Mouse (Mus musculus) urinary bladder, postnatal 10 days (tissue): ENCODE measurements around the gene Itga5.
"Not testable (repeated sequence)": the region's sequence is repeated elsewhere in the genome, so short reads cannot be mapped to it uniquely, and the experiment has no call there.

Source experiments
- DNase-seq: peaks from one replicate; pipeline ENCODE4 v3.0.0; 2022; ENCODE audit warnings: low spot score

Gene Itga5

DNA sequence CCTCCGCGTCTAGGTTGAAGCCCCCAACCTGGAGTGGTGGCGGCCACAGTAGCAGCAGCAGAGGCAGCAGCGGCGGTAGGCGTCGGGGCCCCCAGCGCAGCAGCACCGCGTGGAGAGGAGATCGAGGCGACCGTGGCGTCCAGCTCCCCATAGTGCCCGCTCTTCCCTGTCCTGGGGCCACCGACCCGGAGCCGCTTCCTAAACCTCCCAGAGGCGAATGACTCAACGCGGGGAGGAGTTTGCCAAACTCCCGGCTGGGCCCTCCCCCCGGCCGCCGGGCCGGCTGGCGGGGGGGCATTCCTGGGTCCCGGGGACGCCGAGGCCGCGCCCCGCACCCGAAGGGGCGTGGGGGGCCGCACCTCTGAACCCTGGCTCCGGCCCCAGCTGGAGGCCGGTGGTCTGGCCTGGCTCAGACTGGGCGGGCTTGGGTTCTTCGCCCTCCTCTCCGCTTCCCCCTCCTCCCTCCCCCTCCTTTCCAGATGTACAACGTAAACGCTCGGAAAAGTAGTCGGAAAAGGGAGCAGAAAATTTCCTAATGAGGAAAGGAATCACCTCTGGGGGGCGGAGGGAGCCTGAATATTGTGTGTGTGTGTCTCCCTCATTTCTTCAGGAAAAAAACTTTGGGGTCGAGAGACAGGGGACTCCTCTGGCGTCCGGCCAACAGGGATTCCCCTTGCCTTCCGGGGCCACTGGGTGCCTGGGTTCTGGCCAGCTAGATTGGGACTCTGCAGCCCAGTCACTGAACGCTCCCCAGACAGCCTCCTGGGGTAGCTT lies at the start of gene Itga5:
Itga5 (minus strand) TSS at position 388 of the 774 bp plus-strand sequence.
- no peak for DNase-seq

DNA sequence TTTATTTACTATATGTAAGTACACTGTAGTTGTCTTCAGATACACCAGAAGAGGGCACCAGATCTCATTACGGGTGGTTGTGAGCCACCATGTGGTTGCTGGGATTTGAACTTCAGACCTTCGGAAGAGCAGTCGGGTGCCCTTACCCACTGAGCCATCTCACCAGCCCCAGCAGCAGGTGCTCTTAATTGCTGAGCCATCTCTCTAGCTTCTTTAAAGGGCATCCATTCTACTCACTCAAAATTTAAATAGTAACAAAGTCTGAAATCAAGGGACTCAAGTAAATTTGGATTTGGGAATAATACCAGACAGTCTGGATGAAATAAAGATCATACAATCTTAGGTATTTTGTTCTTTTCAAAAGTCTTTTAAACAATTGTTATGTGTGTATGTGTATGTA lies 39.0 kb upstream of the Itga5 start:
- DNase-seq: not testable (repeated sequence)

DNA sequence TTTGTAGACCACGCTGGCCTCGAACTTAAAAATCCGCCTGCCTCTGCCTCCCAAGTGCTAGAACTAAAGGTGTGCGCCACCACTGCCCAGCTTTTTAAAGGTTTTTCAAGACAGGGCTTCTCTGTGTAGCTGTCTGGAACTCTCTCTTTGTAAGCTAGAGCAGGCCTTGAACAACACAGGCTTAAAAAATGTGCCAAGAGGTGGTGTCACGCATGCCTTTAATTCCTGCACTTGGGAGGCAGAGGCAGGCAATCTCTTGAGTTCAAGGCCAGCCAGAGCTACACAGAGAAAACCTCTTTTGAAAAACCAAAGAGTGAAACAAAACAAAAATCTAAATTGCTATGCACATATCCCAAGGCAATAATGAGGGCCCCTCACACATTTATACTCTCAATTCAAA lies 34.8 kb upstream of the Itga5 start:
- DNase-seq: no peak

DNA sequence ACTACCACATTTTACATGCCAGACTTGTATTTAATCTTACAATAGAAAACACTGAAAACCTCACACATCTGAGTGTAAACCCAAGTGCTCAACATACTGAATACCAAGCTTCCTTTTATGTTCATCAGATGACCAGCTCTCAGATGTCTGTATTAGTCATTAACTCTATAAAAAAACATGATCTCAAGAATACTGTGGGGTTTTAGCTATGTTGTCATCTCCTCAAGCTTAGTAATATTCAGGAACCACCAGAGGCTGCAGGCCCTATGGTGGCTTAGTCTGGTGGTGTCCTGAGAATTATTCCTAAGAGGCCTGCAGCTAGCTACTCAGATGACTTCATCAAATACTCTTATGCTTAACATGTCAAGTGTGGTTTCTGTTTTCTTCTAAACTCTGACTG lies 27.0 kb upstream of the Itga5 start:
- DNase-seq: no peak

DNA sequence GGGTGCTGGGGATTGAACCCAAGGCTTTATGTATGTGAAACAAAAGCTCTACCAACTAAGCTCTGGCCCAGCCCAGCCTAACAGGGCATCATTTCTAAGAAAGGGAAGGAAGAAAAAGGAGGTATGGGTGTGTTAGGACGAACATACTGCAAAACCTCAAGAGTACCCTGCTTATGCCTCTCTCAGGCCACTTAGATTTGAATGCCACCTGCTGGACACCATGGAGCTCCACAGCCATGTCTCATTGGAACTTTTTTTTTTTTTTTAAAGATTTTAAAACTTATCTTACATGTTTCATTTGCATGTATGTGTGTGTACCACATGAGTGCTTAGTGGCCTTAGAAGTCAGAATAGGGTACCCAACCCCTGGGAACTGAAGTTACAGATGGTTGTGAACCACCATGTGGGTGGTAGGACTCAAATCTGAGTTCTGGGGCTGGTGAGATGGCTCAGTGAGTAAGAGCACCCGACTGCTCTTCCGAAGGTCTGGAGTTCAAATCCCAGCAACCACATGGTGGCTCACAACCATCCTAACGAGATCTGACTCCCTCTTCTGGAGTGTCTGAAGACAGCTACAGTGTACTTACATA lies 22.1 kb upstream of the Itga5 start:
- no peak for DNase-seq

DNA sequence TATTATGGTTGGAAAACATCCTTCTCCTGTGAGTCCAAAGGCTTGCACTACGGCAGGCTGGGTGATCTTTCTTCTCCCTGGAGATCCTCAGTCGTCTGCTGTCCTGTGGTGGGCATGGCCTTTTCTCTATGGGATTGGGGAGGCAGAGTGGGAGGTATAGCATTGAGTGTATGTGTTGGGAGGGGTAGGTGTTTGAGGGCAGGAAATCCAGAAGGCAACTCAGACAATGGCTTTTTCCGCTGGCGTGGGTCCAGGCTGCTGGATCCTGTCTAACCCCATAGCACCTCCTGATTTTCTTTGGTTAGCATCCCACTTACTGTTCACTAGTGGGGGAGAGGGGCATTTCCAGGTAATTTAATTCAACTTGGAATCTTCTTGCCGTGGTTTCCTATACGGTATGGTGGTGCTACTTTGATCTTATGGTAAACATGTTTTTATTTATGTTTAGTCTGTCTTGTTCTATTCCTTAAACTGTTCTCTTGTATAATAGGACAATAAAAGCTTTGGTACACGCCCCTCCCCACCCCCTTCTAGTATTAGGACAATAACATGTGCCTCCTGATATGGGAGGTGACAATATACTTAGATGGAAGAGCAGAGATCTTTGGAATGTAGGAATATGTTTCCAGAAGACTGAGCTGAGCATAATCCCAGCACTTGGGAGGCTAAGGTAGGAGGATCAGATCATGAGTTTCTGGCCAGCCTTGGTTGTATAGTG lies 17.4 kb upstream of the Itga5 start:
- DNase-seq: no peak

DNA sequence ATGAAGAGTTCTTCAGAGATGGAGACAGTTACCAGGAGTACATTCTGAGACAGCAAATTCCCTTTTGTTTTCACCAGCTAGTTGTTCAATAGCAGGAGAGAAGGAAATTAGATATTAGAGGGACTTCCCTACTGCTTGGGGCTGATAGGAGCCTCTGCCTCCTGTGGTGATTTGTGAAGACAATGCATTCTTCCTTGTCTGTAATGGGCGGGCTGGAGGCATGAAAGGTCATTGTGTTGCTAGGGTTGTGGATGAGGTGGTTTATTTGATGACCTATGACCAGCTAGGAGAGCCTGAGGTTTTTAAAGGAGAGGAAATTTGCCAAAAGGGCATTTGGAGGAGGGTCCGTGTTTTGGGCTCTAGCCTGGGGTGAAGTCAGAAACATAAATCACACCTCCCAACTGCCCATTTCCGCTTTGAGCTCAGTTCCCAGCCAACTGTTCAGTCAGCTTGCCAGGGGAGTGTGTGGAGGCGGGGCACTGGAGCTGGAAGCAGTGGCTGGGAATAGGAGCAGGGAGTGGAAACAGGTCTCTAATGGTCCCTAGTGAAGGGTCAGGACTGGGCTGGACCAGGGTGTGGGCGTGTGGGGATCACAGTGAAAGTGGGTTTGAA lies 16.3 kb upstream of the Itga5 start:
- no peak for DNase-seq

DNA sequence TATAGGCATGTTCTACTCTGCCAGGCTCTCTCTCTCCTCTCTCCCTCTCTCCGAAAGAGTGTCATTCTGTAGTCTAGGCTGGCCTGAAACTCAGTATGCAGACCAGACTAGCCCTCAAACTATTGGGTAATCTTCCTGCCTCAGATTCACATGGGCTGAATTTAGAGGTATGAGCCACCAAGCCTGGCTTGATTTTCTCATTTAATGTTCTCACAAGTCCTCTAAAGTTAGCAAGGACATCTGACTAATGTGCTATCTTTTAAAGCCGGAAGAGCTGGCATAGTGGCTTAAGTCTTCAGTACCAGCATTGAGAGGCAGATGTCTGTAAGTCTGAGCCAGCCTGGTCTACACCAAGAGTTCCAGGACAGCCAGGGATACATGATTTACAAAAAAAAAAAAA lies 15.5 kb upstream of the Itga5 start:
- DNase-seq: no peak

DNA sequence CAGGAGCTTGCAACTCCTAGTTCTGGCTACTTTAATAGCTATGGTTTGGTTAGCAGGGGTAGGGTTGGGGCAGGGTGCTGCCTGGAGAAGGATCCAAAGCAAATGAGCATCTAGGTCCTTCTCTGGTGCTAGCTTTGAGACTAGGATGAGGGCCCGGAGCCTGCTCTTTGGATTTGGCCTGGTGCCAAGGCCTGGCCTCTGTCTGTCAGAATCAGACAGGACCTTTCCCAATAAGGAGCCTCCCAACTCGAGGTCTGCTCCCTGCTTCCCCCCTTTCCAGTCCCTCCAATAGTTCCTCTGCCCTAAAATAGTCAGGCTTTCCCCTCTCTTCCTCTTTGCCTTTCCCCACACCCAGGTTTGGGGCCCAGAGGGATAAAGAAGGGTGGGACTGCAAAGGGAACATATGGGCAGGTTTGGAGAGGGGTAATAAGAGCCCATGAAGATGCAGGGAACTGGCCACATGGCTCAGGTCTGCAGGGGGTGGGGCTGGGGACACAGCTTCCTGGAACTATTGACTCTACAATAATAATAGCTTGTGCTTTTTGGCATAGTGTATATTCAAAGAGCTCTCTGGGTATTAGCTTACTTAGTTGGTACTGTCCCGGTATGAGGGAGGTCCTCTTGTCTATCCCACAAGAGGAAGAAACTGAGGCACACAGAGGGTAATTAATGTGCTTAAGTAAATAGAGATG lies 12.2 kb upstream of the Itga5 start:
- no peak for DNase-seq

DNA sequence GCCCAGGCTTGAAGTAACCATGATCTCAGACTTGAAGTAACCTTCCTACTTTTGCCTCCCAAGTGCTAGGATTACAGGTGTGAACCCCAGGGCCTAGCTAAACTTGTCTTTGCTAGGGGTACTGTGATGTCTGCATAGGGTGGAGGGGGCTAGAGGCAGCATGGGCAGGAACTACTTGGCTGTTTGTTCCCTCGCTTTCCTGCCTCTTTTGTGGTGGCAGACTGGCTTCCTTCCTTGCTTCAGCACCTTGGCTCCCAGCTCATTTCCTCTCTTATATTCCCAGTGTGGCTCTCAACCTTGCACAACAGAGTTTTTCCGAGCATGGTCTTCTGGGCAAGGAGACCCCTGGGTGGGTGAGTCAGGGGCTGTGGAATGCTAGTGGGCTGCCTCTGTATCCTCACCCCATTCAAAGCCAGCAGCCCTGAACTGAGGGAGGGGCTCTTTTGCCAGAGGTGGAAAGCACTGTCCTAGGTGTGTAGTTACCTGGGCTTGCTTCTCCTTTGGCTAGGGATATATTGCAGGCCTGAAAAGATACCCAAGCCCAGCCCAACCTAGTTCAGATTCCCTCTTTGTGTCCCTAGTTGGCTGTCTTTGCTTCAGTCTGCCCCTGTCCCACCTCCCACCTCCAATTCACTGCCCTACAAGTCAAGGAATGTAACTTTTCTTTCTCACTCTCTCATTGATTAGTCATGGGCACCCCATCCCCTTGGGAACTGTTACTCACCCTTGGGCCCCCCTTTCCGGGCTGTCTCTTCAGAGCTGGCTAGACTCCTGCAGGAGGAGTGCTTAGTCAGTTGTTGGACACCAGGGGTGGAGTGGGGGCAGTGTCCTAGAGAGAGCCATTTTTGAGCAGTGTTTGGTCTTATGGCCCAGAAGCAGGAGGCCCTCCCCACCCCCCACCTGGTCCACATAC lies 11.4 kb upstream of the Itga5 start:
- DNase-seq: no peak

DNA sequence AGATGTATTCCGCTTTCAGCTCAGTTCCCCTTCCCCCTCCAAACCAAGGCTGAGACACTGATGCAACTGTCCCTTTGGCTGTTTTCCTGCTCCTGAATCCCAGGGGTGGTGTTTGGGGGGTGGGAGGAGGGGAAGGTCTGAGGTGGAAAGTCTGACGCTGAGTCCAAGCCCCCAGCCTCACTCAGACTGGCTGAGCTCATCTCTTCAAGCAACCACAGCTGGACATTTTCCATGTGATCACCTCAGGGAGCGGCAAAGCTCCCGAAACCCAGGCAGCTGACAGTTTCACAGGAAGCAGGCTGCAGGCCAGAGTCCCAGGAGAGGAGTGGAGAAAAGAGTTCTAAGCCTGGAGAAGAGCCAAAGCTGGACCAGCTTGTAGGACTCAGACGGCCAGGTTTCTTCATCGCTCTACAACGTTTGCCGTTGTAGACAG lies 10.3 kb upstream of the Itga5 start:
- DNase-seq: no peak

DNA sequence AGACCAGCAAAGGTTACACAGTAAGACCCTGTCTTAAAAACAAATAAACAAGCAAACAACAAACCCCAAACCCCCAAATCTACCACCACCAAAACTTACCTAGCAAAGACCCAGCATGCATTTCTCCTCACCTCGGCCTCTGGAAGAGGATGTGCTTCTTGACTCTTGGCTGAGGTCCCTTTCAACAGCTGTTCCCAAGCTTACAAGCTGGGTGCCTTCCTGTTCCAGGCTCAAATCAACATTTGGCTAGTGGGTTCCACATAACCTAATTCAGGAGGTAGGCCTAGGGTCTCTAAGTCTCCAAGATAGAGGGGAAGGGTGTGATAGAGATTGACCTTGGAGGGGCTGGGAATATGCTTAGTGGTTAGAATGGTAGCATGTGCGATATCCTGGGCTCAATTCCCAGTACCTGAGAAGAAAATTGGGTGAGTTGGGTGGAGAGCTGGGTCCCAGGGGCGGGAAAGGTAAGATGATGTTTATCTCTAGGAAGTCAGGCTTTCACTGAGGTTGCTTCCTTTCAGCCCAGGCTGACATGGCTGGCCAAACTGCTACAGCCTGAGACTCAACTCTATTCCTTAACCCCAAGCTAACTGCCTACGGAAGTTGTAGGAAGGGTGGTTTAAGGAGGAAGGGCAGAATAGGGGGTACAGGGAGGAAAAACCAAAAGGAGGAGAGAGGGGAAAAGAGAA lies 8.7 kb upstream of the Itga5 start:
- no peak for DNase-seq

DNA sequence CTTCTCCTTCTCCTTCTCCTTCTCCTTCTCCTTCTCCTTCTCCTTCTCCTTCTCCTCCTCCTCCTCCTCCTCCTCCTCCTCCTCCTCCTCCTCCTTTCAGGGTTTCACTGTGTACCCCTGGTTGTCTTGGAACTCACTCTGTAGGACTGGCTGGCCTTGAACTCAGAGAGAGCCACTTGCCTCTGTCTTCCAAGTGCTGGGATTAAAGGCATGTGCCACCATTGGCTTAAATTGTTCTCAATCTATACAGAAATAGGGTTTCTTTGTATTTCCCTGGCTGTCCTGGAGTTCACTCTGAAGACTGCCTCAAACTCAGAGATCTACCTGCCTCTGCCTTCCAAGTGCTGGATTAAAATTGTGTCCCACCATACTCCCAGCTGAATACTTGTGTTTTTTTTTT lies 5.9 kb upstream of the Itga5 start:
- no peak for DNase-seq

DNA sequence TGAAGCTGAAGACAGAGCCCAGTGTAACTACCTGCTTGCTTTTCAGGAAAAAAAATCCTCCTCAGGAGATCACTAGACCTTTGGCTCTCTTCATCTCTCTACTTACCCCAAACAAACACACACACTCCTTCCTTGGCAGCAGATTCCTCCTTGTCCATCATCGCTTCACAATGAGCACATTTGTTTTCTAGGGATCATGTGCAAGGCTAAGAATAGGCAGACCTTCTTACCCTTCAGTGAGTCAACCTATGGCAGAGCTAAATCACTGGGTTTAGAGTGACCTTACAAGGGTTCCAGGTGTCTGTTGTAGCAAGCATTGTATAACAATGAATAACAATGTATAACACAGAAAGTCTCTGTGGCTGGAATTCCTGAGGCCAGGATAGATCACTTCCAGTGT lies 5.2 kb upstream of the Itga5 start:
- no peak for DNase-seq

DNA sequence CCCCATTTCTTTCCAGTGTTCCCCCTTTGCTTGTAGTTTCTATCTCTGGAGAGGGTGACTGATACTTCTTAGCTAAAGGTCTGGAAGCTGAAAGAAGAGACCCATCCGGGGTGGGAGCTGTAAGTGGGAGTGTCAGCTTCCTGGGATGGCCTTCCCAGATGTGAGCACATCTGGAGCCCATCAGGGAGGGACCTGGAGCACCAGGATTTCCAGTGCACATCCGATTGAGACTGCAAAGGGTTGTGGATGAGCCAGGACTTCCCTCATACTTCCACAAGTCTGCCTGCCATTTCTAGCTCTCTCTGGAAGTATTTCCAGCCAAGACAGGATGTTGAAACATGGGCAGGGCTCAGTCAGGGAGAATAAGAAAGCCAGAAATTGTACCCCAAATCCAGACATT lies 4.6 kb upstream of the Itga5 start:
- no peak for DNase-seq

DNA sequence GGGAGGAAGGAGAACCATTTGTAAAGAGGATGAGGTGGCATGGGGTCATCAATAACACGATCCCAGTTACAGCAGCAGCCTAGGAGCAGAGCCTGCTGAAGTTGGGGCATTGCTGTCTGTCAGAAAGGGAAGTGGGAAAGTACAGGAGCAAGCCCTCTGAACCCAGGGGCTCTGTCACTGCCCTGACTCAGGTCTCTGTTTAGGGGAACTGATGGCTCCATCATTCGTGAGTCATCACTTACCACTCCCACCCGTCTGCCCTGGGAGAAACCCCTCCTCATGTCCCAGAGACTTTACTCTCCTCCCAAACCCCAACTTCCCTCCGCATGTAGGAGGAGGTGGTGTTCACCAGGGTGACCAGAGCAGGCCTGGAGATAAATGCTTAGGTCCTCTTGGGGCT lies 3.9 kb upstream of the Itga5 start:
- no peak for DNase-seq

DNA sequence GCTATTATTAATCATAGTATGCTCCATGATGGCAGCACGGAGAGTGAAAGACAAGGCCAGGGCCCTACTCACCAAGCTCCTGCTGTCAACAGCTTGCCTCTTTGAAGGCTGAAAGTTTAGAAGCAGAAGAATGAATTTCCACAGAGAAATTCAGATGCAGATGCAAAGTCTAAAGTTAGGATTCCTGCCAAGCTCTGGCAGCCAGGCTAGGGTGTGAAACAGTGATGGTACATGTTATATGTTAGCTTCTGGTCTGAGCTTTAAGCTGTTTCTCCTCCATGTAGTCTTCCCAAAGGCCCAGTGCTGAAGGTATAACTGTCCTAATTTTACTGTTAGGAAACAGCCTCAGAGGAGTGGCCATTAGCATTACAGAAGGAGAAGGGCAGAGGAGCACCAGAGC lies 2.6 kb upstream of the Itga5 start:
- no peak for DNase-seq

DNA sequence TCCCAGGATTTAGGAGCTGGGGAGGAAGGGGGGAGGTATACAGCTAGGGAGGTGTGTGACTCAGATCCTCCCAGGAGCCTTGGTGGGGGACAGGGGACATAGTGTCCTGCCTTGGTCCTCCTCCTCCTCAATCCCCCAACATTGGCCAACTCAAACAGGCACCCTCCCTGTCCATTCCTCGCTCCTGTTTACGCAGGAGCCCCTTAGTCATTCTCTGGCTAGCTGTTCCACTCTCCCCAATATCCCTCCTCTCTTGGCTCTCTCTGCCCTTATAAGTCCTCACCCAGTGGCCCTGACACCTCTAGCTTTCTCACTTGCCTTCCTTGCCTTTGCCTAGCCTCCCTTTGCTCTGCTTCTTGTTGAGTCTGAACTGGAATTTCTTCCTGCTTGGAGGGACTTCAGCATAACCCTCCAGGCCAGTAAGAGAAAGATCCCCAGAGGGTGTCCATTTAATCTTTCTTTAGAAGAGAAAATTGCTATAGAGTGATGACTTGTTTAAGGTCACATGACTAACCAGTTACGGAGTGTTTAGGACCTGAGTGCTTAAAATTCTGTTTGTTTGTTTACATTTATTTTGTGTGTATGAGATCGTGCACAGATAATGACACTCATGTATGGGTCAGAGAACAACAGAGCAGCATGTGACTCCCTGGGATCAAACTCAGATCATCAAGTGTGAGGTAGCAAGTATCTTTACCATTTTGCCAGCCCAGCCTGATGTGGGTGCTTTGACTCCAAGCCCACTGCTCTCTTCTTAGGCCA lies 1.8 kb upstream of the Itga5 start:
- DNase-seq: no peak

DNA sequence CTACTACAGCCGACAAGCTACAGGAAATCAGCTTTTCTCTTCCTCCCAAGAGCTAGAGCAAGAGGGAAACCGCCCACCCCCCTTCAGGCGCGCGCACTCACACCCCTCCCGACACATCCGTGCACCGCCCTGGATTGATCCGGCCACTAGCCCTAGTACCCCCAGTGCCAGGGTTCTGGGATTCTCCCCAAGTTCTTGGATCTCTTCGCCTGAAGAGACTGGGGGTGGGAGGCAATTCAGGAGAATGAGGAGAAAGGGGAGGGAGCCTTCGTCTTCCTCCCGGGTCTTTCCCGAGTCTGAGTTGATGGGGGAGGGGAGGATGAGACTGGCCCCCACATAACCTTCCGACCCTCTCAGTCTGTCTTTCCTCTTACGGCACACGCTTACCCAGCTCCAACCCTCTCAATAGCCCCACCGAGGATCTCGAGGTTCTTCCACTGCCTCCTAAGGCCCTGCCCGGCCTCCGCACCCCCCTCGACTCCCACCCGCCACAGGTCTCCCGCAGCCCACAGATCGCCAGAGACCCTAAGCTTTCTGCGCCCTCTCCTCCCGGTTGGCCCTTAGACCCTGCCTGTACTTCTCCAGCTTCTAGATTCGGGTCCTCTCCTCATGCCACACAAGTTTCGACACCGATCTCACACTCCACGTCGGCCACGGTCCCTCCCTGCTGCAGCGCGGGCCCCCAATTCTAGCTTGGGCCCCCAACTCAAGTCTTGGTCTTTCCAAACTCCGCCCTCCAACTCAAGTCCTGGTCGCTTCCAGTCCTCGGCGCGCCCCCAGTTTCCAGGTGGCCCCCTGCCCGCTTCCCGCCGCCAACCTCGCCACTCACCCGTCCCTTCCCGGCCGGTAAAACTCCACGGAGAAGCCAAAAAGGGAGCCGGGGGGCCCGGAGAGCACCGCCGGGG lies 840 bp downstream of the Itga5 start:
- no peak for DNase-seq
